Mouse (Mus musculus) heart, postnatal 0 days (tissue): ENCODE data around the gene Ssbp3.

Source experiments
- CTCF ChIP-seq: IDR thresholded peaks from 2 replicates; pipeline ENCODE4 v1.5.1; 2016; ENCODE audit warnings: antibody characterized with exemption, control low read depth, low read depth
- EP300 ChIP-seq: IDR thresholded peaks from 2 replicates; pipeline ENCODE4 v1.6.1; 2016; ENCODE audit warnings: antibody characterized with exemption, low read depth

DNA sequence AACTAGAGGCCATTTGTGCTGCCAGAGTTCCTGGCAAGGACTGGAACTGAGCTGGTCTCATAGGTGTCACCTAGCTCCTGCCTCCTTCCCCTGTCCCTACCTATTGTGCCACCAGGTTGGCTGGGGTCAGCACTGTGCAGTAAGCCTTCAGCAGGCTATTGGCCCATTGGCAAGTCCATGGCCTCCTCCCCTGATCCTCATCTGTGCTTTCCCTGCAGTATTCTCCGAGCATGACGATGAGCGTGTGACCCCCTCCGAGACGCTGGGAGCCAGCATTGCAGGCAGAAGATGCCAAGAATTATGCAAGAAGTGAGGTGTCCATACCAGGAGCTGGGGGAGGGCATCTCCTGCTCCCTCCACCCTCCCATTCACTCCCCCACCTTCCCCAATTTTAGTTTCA, 137.3 kb downstream of the Ssbp3 start:
- no peak for TF ChIP-seq CTCF
- TF ChIP-seq EP300 = no peak
